Mouse (Mus musculus): ENCODE results near the gene Tnfrsf12a.

The Tnfrsf12a gene

GRCm38 (mm10) chr17:23677236-23677679 lies at the start of gene Tnfrsf12a:
TSS of gene Tnfrsf12a (minus strand) at chr17:23677468.
- peak; percentile 99 for DNase-seq

GRCm38 (mm10) chr17:23726758-23727142 lies 49.5 kb upstream of the Tnfrsf12a start:
- peak; percentile 99 for DNase-seq

- peak; percentile 100 for DNase-seq
Measured at GRCm38 (mm10) chr17:23725999-23726757, 48.9 kb upstream of the Tnfrsf12a start, which contains the start of gene Pkmyt1. TSS of gene Pkmyt1 (plus strand) at chr17:23726336.

GRCm38 (mm10) chr17:23725477-23725876 lies 48.2 kb upstream of the Tnfrsf12a start:
- no peak for DNase-seq

GRCm38 (mm10) chr17:23722376-23723125 lies 45.3 kb upstream of the Tnfrsf12a start, which contains the start of gene 1520401A03Rik:
TSS of gene 1520401A03Rik (minus strand) at chr17:23722783.
- DNase-seq = no peak

- no peak for DNase-seq
Measured at GRCm38 (mm10) chr17:23721886-23722285, 44.6 kb upstream of the Tnfrsf12a start.

- no peak for DNase-seq
Measured at GRCm38 (mm10) chr17:23719455-23719854, 42.2 kb upstream of the Tnfrsf12a start.

GRCm38 (mm10) chr17:23717003-23717402 lies 39.7 kb upstream of the Tnfrsf12a start:
- DNase-seq = no peak

GRCm38 (mm10) chr17:23706212-23706611 lies 28.9 kb upstream of the Tnfrsf12a start:
- DNase-seq = peak; percentile 94

- no peak for DNase-seq
Measured at GRCm38 (mm10) chr17:23705525-23706104, 28.3 kb upstream of the Tnfrsf12a start.

- DNase-seq = no peak
Measured at GRCm38 (mm10) chr17:23704741-23705140, 27.5 kb upstream of the Tnfrsf12a start.

GRCm38 (mm10) chr17:23703301-23703700 lies 26.0 kb upstream of the Tnfrsf12a start:
- no peak for DNase-seq

GRCm38 (mm10) chr17:23700079-23700478 lies 22.8 kb upstream of the Tnfrsf12a start:
- DNase-seq = peak; percentile 100

- DNase-seq = peak; percentile 95
Measured at GRCm38 (mm10) chr17:23699131-23700077, 22.1 kb upstream of the Tnfrsf12a start.

- DNase-seq = no peak
Measured at GRCm38 (mm10) chr17:23695801-23696200, 18.5 kb upstream of the Tnfrsf12a start.

- DNase-seq = no peak
Measured at GRCm38 (mm10) chr17:23694491-23694890, 17.2 kb upstream of the Tnfrsf12a start.

- DNase-seq = no peak
Measured at GRCm38 (mm10) chr17:23683856-23684672, 6.8 kb upstream of the Tnfrsf12a start, which contains the start of gene Cldn9. TSS of gene Cldn9 (minus strand) at chr17:23684026.

- DNase-seq = no peak
Measured at GRCm38 (mm10) chr17:23683226-23683625, 6.0 kb upstream of the Tnfrsf12a start.

- no peak for DNase-seq
Measured at GRCm38 (mm10) chr17:23682530-23682929, 5.3 kb upstream of the Tnfrsf12a start.

- no peak for DNase-seq
Measured at GRCm38 (mm10) chr17:23682092-23682491, 4.8 kb upstream of the Tnfrsf12a start.

GRCm38 (mm10) chr17:23681086-23681485 lies 3.8 kb upstream of the Tnfrsf12a start:
- peak; percentile 88 for DNase-seq
